ENCODE assay signal across 16 mouse cellular contexts in the genomic region with DNA sequence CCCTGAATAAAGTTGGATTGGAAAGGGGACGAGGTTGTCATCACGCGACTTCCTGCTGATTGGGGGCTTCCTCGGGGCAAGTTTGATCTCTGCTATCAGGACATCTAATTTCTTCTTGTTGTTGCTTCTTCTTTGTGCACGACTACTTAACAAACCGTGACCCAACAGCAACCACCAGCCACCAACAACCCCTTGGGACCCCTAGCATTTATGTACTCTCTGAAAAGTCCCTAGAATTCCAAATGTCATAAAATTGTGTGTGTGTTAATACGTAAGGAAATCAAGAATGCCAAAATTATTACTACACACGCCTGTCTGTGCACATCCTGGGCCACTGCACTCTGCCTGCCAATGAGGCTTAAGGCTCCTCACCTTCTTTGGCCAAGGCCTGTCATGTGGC.
"Had no signal": no experiment of that assay in that cellular context is flagged by ENCODE, and none has a peak within 500 bp of the region (broad histone marks: within the 10 kb centered on the region; RNA-seq: fewer than 3 reads in every experiment).

No protein-coding gene starts in this region.

- ATAC-seq: inflammation-experienced regulatory T-cells, adult 6 months; intestine, embryonic 16.5 days; lung, postnatal 0 days; midbrain, embryonic 15.5 days had no signal

- H3K9me3 ChIP-seq: limb, embryonic 10.5 days; limb, embryonic 13.5 days; liver, embryonic 13.5 days; midbrain, embryonic 12.5 days; midbrain, embryonic 15.5 days; neural tube, embryonic 12.5 days; neural tube, embryonic 15.5 days had no signal

- H3K4me2 ChIP-seq: limb, embryonic 13.5 days; liver, embryonic 13.5 days; lung, embryonic 14.5 days; midbrain, embryonic 12.5 days; midbrain, embryonic 15.5 days; neural tube, embryonic 12.5 days; neural tube, embryonic 15.5 days had no signal

- H3K4me3 ChIP-seq: limb, embryonic 10.5 days; limb, embryonic 13.5 days; liver, embryonic 13.5 days; midbrain, embryonic 12.5 days; midbrain, embryonic 15.5 days; neural tube, embryonic 12.5 days; neural tube, embryonic 15.5 days had no signal

- DNase-seq: kidney, adult 8-10 months; kidney, postnatal 25 days; liver, embryonic 13.5 days; lung, embryonic 14.5 days; right cerebral cortex, adult 18-20 months; right cerebral cortex, postnatal 14 days; right cerebral cortex, postnatal 4 days had no signal

- H3K27ac ChIP-seq: limb, embryonic 10.5 days; liver, embryonic 13.5 days; midbrain, embryonic 12.5 days; midbrain, embryonic 15.5 days; neural tube, embryonic 12.5 days; neural tube, embryonic 15.5 days had no signal

- H3K36me3 ChIP-seq: midbrain, embryonic 15.5 days; neural tube, embryonic 15.5 days had no signal

- H3K9ac ChIP-seq: limb, embryonic 13.5 days; liver, embryonic 13.5 days; lung, embryonic 14.5 days; midbrain, embryonic 12.5 days; midbrain, embryonic 15.5 days; neural tube, embryonic 12.5 days; neural tube, embryonic 15.5 days had no signal

- H3K27me3 ChIP-seq: limb, embryonic 13.5 days; liver, embryonic 13.5 days; midbrain, embryonic 12.5 days; midbrain, embryonic 15.5 days; neural tube, embryonic 12.5 days; neural tube, embryonic 15.5 days had no signal
